Mouse (Mus musculus) cerebellum, postnatal 14 days (tissue): ENCODE results near the gene Ugt2a3.
"Not testable (repeated sequence)": the region's sequence is repeated elsewhere in the genome, so short reads cannot be mapped to it uniquely, and the experiment has no call there.

Experiments
- DNase-seq, 2 experiments: peaks; one replicate each; pipeline ENCODE4 v3.0.0; 2021; ENCODE audit warnings: mixed read lengths in 2 of 2

Ugt2a3 gene

DNA sequence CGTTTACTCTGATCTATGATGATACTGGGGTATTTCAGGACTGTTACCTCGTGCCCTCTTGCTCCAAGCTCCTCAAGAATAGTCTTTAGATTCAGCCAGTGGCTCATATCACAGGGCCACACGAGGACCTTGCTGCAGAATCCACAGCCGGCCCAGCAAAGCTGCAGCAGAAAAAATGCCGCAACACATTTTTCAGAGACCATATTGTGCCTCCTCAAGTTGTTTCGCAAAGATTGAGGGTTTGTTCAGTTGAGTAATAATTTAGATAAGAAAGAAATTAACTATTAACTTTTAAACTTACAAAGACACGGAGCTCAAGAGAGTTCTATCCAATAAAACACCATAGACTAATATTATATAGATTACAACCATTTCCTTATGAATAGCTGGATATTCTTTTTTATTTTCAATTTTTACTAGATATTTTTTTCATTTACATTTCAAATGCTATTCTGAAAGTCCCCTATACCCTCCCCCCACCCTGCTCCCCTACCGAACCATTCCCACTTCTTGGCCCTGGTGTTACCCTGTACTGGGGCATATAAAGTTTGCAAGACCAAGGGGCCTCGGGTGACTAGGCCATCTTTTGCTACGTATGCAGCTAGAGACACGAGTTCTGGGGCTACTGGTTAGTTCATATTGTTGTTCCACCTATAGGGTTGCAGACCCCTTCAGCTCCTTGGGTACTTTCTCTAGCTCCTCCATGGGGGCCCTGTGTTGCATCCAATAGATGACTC lies at the start of gene Ugt2a3:
Gene Ugt2a3, minus strand, starts transcription at position 235 of the 737 bp plus-strand sequence.
- no peak for DNase-seq

DNA sequence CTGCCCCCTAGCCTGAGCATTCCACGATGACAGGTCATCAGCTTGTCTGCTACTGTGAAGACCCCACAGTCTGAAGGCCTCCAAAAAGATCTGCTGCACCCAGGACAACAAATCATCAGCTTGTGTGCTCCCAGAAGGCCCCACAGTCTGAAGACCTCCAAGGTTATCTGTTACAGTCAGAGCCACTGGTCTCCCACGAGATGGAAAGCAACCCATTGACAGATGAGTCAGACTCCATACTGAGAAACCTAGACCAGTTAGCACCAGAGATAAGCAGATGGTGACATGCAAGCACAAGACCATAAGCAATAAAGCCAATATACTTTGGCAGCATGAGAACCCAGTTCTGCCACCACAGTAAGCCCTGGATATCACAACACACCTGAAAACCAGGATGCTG lies 43.2 kb upstream of the Ugt2a3 start:
- no peak for DNase-seq

DNA sequence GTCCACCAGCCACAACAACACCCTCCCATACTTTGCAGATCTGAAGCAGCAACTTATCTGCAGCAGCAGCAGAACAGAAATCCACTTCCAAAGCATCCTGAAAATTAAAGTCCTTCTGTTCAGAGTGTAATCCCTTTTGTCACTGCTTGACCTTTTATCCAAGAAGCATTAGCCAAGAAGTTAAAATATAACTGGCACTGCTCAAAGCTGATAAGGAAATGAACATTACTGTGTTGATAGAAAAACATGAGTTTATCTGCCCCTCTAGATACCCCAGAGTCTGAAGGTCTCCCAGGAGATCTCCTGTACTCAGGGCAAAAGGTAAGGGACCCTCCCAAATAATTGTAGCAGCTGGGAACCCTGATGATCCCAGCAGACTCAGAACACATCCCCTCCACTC lies 42.8 kb upstream of the Ugt2a3 start:
- DNase-seq: no peak

DNA sequence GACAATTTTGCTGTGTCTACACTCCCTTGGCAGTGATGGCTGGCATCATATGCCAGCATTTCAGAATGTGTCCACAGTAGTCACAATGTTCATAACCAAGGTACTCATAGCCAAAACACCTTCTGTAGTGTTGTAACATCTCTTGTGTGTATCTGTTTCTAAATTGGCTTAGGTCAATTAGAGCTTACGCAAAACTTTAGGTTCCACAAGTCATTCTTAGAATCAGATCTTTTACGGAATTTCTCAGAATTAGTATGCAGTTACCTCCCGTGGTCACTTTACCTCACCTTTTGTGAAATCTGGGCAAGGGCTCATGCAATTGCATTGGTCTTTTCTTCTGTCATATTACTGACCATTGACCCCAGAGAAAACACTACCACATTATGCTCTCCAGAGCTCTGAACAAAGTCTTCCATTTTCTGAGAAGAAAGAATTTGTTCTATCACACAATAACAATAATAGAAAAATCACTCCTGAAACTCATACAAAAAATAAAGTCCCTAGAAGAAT lies 38.9 kb upstream of the Ugt2a3 start:
- no peak for DNase-seq

DNA sequence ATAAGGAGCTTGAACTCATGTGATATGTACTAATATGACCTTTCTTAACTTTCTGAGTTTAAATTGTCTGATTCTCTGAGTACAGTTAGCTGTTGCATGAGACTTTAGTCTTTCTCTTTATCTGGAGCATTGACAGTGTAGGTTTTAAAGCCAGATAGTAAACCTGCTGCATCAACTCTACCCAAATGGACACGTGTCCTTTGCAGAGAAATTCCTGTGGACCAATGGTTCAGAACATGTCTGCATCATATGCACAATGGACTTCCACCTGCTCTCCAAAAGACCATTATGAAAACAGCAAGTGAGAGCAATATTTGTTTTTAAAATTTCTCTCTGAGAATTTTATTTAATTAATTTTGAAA lies 36.5 kb upstream of the Ugt2a3 start:
- no peak for DNase-seq

DNA sequence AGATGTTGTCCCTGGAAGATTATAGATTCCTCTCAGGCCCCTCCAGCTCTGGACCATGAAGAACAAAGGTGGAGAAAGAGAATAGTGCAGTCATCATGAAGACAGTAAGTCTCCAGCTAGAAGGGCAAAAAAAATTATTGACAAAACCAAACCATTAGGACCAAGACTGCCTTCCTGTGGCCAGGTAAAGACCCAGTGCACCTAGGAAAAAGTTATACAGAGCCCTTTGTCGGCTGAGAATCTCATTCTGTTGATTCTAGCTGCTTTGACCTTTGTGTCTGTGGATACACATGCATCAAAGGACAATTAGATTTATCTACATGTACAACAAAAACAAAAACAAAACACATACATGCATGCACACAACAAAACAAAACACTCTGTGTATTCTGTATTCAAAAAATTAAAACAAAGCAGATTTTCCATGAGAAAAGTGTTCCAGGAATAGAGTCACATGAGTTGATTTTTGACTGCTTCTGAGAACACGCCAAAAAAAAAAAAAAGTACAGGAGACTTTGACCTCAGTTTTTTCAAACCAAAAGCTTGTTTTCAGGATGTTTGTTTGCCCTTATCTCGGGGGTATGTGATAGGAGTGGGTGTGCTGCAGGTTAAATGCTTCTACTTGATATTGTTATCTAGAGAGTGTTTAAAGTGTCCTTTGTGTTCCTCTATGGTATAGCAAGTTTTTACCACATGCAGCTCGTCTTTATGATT lies 36.0 kb upstream of the Ugt2a3 start:
- DNase-seq: not testable (repeated sequence)

DNA sequence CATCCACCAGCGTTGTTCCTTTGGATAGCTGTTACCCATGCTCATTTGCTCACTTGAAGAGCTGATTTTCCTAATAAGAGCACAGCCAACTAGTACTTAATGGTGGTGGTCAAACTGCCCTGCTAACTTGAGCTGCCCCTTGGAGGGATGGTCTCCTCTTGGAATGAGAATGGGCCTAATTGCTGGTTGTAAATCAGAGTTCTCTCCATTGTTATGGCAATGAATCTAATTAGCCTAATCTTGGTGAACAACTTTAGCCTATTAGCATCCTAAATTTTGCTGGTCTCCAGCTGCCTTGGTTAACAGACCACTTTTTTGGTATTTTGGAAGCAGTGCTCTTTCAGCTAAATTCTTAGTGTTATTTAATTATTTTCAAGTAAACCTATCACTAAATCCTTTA lies 13.4 kb upstream of the Ugt2a3 start:
- DNase-seq: no peak

DNA sequence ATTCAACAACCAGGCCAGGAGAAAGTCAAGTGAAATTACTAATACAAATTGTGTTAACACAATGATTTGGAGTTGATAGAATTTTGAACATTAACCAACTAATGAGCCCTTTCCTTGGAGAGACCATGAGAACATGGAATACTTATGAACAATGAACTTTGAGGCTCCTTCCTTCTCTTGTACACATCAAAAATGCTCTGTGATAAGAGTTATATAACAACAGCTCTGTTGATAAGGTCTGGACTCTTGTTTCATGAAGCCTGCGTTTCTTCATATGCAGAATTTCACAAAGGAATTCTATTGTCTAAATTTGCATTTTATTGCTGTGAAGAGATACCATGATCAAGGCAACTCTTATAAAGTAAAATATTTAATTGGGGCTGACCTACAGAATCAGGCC lies 12.2 kb upstream of the Ugt2a3 start:
- not testable (repeated sequence) for DNase-seq

DNA sequence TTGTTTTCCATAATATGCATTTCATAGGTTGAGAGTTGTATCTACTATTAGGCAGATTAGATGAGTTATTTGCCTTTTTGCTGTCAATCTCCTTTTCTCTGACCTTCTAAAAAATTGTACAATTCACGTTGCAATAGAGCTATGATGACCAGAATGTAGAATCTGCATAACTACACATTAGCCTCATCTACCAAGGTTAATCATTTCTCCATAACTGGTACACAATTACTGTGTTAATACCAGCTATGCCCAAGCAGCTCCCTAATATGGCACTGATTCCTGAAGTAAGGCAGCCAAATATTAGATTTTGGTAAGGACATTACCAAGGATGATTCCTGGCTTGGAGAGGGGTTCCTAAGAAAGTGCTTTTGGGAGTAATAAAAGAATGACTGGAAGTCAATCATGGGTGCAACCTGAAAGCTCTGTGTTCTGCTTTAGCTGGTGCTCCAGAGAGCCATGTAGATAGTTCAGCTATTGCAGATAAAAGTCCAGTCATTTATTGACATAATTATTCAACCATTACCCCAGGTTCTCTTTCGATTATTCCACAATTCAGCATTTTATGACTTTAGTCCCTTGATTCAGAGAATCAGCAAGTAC lies 10.6 kb upstream of the Ugt2a3 start:
- DNase-seq: not testable (repeated sequence)

DNA sequence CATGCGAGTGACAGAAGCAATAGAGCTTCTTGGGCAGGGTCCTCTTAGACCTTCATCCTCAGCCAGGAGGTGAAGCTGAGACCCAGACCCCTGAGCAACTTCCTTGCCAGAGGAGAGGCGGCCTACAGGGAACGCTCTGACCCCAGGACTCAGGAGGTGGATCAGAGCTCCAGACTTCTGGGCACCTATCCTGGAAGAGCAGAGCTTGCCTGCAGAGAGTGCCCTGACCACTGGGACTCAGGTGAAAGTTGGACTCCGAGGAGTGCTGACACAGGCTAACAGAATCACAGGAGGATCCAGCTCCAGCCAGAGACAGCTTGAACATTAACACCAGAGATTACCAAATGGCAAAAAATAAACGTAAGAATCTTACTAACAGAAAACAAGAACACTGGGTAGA lies 3.5 kb upstream of the Ugt2a3 start:
- no peak for DNase-seq

DNA sequence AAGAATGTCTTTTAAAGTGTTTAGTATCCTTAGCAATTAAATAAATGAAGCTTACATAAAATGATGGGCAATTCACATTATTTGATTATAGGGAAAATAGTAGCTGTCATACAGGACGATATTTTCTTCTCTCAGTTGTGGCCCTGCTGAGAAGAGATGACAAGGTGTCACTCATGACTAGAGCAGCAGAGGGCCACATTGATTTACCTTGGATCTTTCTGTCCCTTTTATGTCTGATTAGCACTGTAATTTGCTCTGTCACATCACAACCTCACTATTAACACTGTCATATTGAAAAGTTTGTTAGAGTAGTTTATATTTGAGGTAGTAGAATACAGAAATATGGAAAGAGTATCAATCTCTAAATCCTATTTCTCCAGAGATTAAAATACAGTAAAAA lies 1.8 kb downstream of the Ugt2a3 start:
- no peak for DNase-seq

DNA sequence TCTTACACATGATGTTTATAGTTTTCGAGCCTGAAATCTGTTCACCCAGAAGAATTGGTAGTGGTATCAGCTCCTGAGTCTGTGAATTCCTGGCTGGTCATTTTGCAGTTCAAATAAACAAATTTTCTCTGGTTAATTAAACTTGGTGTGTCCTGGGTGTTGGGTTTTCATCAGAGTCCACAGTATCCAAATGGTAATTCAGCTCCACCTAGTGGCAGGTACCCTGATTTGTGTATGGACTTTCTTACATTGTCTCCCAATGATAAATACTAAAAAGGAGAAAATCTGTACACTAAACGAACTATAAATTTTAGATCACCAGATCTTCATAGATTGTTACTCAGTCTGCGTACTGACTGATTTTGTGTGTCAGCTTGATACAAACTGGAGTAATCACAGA lies 3.4 kb downstream of the Ugt2a3 start:
- DNase-seq: peak in 1 of 2 experiments; percentile 0

DNA sequence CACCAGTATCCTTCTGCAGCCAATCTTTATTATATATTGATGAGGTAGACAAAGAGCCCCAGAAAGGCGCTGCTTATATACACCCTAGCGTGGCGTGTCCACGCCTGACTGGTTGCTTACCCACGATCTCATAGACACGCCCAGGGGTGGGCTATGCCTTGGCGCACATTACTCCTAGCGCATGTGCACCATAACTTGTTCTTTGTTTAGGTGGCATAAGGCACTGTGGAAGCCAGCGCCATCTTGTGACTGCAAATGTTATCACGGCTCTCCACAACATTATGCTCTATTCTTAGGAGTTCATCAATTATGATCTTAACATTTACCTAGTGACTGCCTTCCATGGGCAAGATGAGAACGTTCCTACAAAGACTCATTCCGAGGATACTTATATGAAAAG lies 25.6 kb downstream of the Ugt2a3 start:
- no peak for DNase-seq

DNA sequence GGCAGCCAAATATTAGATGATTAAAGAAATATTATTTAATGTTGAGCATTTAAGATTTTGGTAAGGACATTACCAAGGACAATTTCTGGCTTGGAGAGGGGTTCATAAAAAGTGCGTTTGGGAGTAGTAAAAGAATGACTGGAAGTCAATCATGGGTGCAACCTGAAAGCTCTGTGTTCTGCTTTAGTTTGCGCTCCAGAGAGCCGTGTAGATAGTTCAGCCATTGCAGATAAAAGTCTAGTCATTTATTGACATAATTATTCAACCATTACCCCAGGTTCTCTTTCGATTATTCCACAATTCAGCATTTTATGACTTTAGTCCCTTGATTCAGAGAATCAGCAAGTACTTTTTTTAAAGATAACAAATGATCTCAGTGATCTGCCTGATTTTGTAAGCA lies 50.8 kb downstream of the Ugt2a3 start:
- DNase-seq: not testable (repeated sequence)

DNA sequence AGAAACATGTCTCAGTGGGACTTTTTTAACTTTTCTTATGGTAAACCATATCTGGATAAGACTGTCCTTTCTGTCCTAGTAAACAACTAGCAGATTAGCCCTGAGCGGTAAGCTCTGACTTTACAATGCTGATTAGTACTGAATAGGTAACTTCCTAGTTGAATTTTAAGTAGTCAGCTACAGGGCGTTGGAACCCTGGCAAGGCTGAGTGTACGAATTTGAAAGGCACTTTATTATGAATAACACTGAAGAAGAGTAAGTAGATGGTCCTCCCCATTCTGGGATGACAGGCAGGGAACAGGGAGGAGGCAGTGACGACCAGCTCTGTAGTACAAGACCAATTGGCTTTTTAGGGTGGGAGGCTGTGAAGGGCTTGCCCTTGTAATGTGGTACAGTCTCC lies 61.0 kb downstream of the Ugt2a3 start:
- DNase-seq: not testable (repeated sequence)

DNA sequence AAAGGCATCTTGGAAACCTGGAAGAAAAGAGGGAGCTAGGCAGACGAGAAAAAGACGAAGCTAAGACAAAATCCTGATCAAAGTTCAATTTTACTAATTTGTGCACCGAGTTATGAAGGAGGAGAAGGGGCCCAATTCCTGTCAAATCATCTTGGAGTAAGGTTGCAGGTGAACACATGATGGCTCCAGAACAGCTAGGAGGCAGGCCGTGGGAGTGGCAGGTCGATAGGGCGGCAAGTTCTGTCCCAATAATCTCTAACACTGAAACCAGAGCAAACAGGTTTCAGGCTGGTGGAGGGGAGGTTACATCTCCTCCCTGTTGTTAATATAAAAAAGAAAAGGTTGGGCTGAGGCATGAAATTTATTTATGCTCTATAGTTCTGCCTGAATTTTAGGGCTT lies 61.4 kb downstream of the Ugt2a3 start:
- no peak for DNase-seq
